Mouse (Mus musculus): ENCODE measurements at regions not wholly inside any gene's neighbourhood (a gene's known extent, or its start where the extent isn't known, plus 50 kb on each side); places are given as distances from the start of the nearest gene placed in this dataset.

GRCm38 (mm10) chr4:50583001-50583400 is 633.5 kb upstream of the Cylc2 start:
- intact Hi-C loops (cut with DNase I) = no loop called here
- Histone ChIP-seq H3K27ac (no peak overlapping the region), H3K36me3 (ENCODE audit: control insufficient read depth, insufficient read depth, low read length) (no peaks in the 10 kb centered on the region), H3K4me1 (ENCODE audit: control insufficient read depth, insufficient read depth, low read length) (no peaks in the 10 kb centered on the region; the same call in 1 of the 2 replicates), H3K4me3 (no peak overlapping the region), H3K79me2 (replicated peaks; ENCODE audit: control insufficient read depth, insufficient read depth, low read length) (no peaks in the 10 kb centered on the region), H3K9ac (ENCODE audit: low read depth, low read length) (no peak overlapping the region), H3K27me3 (ENCODE audit: control insufficient read depth, insufficient read depth, low read length) (no peaks in the 10 kb centered on the region)
- 34% methylated on average over 3 of the region's 3 CpGs for WGBS
- no peak for TF ChIP-seq CTCF (IDR thresholded peaks at IDR 0.05)
- TF ChIP-seq POLR2A (IDR thresholded peaks at IDR 0.05; ENCODE audit: insufficient read depth, low read depth, low read length) = no peak
- no peak for TF ChIP-seq EP300 (IDR thresholded peaks at IDR 0.05; ENCODE audit: insufficient read depth, low read depth, low read length)
- DNase-seq = peak; percentile 22 to 27

DNA sequence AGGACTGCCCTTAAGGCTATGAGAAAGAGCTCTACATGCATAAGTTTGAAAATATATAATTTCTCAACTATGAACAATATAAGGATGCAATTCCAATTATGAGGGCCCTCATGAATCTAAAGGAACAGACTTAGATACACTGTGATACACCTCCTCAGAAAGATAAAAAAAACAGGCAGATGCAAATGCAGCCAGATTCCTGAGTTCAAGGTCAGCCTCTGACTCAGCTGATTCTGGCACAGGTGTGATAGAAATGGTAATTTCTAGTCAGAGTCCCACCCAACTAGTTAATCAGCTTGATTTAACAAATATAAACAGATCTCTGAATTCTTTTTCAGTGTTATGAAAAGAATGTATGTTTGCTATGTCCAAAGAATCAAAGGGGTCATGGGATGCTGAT is 595.8 kb upstream of the Cylc2 start:
- intact Hi-C loops (cut with DNase I) = no loop called here
- H3K9ac ChIP-seq (ENCODE audit: low read depth, low read length) = no peak overlapping the region
- no peak for TF ChIP-seq EP300 (IDR thresholded peaks at IDR 0.05; ENCODE audit: insufficient read depth, low read depth, low read length)
- TF ChIP-seq POLR2A (IDR thresholded peaks at IDR 0.05; ENCODE audit: insufficient read depth, low read depth, low read length) = no peak
- no peak for TF ChIP-seq CTCF (IDR thresholded peaks at IDR 0.05)
- no peak overlapping the region for H3K27ac ChIP-seq
- H3K4me3 ChIP-seq = no peak overlapping the region
- H3K27me3 ChIP-seq (ENCODE audit: control insufficient read depth, insufficient read depth, low read length) = no peaks in the 10 kb centered on the region
- no peaks in the 10 kb centered on the region for H3K36me3 ChIP-seq (ENCODE audit: control insufficient read depth, insufficient read depth, low read length)
- no peaks in the 10 kb centered on the region for H3K79me2 ChIP-seq (replicated peaks; ENCODE audit: control insufficient read depth, insufficient read depth, low read length)
- no peaks in the 10 kb centered on the region for H3K4me1 ChIP-seq (ENCODE audit: control insufficient read depth, insufficient read depth, low read length)
- no peak for DNase-seq
